Mouse (Mus musculus): ENCODE measurements around the gene Tpd52l2.

GRCm38 (mm10) chr2:181465423-181465822 lies 31.5 kb upstream of the Tpd52l2 start:
- no peak for TF ChIP-seq CTCF (conservative IDR thresholded peaks at IDR 0.05; ENCODE audit: insufficient read depth, insufficient read length, low read depth, low read length)
- TF ChIP-seq POLR2A (IDR thresholded peaks at IDR 0.05; ENCODE audit: low read depth, low read length), result no peak

Data from kidney, adult 2 months (tissue).